Mouse (Mus musculus): Measurements from ENCODE around the gene Hspa8.
"Not testable (repeated sequence)": the region's sequence is repeated elsewhere in the genome, so short reads cannot be mapped to it uniquely, and the experiment has no call there.

Gene Hspa8

DNA sequence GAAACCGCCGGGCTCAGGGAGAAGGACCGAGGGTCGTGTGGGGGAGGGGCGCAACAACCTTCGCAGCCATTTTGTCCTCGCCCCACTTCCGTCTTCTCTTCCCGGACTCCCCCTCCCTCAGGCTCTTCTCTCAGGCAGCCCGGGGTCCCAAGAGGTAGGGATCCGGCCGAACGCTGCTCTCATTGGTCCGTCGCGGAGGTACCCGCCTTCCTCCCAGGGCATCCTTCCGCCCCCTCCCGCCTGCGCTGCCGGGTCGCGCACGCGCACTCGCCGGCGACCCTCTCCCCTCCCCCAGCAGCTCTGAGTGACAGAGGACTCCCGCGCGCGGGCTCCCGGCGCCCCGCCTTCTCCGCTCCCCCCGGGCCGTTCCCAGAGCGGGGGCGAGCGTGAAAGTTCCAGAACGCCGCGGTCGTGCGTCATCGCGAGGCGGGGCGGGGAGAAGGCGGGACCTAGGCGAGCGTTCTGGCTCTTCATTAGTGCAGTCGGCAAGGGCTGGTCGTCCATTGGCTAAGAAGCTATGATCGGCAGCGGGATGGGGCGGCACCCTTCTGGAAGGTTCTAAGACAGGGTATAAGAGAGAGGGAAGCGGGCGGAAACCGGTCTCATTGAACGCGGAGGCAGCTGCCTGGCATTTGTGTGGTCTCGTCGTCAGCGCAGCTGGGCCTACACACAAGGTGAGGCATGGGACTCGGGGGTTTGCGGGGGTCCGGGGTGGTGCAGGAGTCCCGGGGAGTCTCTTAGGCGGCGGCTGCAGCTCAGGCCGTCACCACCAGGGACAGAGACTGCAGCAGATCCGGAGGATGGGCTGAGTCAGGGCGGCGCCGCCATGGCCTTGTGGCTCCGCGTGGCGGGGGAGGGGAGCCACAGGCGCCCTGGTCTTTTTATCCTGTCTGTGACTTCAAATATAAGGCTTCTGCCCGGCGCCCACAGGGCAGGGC lies at the start of gene Hspa8:
Gene Hspa8, plus strand, starts transcription at position 310 of the 938 bp plus-strand sequence.
- DNase-seq (ENCODE audit: low read depth, low spot score), result peak; percentile 99

DNA sequence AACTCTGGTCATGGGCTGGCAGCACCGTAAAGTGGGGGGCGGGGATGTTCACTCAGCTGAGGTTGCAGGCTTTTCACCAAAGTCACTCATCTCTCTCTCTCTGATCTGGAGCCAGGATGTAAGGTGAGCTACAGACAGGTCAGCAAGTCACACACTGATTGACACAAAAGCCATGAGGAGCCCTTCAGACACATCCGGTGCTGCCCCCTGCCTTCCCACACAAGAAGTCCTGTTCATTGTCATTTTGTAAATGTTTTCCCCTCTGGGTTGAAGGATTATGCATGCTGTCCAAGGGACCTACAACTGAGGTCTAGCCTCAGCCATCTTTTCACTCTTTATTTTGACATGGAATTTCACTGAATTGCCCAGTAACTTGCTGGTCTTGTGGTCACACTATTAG lies 49.0 kb upstream of the Hspa8 start:
- no peak for DNase-seq (ENCODE audit: low read depth, low spot score)

DNA sequence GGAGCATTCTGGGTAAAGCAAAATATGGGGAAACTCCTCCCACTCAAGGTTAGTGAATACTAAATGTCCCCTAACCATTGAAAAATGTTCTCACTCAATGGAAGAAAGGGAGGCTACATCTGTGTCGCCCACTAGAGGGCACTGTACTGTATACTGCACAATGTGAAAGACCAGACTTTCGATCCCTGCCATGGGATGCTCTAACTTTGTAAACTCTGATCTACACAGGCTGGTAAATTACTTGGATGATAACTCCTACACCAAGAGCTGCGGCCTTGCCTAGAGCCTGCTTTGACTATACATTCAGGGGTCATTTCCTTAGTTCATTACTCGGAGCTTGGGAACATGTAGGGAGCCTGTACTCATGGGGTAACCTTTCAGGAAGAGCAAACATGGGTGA lies 44.4 kb upstream of the Hspa8 start:
- DNase-seq (ENCODE audit: low read depth, low spot score), result no peak

DNA sequence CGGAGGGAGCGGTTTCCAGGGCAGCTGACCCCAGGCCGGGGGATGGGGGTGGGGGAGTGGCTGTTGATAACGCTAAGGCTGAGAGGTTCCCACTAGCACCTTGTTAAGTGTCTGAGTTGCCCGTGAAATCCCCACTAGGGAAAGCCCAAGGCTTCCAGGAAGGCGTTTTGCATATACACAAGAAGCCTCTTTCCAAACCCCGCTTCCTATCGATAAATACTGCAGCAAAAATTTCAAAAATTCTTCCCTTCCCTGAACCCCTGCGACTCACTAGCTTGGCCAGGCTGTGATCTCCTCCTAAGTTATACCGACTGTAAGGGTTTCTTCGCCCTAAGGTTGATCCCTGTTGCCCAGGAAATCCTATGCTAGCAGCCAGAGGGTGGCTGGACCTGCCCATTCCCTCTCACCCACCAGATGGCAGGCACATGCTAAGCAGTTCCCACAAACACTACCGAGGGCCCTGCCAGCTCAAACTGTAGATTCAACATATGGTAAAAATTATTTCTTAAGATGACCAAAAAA lies 43.6 kb upstream of the Hspa8 start:
- DNase-seq (ENCODE audit: low read depth, low spot score), result peak; percentile 41

GRCm38 (mm10) chr9:40757685-40758270 lies 43.0 kb upstream of the Hspa8 start:
- peak; percentile 57 for DNase-seq (ENCODE audit: low read depth, low spot score)

DNA sequence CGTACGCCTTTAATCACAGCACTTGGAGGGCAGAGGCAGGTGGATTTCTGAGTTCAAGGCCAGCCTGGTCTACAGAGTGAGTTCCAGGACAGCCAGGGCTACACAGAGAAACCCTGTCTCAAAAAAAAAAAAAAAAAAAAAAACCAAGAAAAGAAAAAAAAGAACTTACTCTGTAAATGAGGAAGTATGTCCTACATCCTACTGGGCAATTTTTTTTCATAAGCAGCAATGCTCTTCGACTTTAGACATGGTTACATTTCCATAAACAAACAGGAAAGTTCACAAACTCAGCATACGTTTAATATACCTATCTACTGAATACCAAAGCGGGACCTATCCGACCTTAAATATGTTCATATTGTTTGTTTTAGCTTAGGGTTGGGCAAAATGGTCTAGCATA lies 38.4 kb upstream of the Hspa8 start:
- DNase-seq (ENCODE audit: low read depth, low spot score), result no peak

- DNase-seq (ENCODE audit: low read depth, low spot score), result no peak
Observed at GRCm38 (mm10) chr9:40764887-40765580, 35.8 kb upstream of the Hspa8 start.

DNA sequence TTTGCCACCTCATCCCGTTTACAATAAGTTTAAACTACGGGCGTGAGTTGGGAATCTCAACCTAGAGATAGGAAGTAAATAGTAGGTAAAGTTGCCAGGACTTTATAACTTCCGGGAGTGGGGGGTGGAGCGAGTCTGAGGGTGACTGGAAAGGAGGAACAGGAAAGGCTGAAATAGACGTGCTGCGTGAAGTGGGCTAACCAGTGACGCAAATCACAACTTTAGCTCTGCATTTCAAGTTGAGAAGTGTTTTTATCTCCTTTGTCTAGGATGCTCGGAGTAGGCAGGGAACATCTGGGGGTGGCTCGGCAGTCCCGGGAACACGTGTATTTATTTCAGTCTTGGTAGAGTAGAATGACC lies 35.2 kb upstream of the Hspa8 start:
- no peak for DNase-seq (ENCODE audit: low read depth, low spot score)

DNA sequence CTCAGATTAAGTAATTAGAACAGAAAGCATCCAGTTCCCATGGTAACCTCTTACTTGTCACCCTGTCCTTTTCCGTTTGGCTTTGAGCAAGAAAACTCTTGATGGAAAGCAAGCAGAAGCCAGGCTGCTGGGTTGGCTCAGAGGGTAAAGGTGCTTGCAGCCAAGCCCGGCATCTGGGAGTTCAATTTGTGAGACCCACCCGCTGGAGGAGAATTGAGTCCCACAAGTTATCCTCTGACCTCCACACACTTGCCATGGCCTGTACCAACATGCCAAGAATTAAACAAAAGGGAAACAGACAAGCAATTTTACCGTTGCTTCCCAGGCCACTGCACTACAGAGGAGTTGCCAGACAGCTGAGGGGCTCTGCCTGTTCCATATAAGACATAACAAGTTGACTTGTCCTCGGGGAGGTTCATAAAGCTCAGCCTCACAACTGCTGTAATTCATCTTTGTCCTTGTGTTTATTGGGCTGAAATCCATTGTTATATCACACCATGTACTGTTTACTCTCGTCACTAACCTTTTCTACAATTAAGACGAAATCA lies 34.7 kb upstream of the Hspa8 start:
- no peak for DNase-seq (ENCODE audit: low read depth, low spot score)

GRCm38 (mm10) chr9:40767946-40768345 lies 32.8 kb upstream of the Hspa8 start:
- DNase-seq (ENCODE audit: low read depth, low spot score), result no peak

- no peak for DNase-seq (ENCODE audit: low read depth, low spot score)
Observed at GRCm38 (mm10) chr9:40772246-40772645, 28.5 kb upstream of the Hspa8 start.

DNA sequence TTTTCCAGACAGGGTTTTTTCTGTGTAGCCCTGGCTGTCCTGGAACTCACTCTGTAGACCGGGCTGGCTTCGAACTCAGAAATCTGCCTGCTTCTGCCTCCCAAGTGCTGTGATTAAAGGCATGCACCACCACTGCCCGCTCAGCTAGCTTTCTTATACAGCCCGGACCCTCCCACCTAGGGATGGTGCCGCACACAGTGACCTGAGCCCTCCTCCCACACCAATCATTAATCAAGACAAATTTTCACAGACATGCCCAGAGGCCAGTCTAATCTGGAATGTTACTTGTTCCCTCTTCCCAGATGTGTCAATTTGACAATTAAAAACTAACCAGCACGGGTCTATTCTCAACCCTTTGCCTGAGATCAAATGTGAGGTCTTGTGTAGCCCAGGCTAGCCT lies 27.6 kb upstream of the Hspa8 start:
- DNase-seq (ENCODE audit: low read depth, low spot score), result not testable (repeated sequence)

DNA sequence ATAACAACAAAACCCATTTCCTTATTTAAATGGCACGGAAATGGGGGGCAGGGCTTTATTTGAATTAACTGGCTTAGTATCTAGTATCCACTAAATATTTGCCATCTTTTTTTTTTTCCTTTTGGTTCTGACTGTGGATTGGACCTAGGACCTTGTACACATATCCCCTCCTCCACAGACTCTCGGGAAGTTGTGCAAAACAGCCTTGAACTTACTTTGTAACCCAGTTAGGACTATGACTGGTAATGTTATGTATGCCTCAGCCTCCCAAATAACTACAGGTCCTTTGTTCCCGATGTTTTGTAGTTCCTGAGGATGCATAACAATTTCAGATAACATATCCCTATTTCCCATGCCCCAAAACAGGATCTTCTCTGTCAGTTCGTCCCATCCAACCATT lies 26.9 kb upstream of the Hspa8 start:
- no peak for DNase-seq (ENCODE audit: low read depth, low spot score)

GRCm38 (mm10) chr9:40776044-40776443 lies 24.7 kb upstream of the Hspa8 start:
- DNase-seq (ENCODE audit: low read depth, low spot score), result no peak

- DNase-seq (ENCODE audit: low read depth, low spot score), result no peak
Observed at GRCm38 (mm10) chr9:40776459-40777248, 24.1 kb upstream of the Hspa8 start.

DNA sequence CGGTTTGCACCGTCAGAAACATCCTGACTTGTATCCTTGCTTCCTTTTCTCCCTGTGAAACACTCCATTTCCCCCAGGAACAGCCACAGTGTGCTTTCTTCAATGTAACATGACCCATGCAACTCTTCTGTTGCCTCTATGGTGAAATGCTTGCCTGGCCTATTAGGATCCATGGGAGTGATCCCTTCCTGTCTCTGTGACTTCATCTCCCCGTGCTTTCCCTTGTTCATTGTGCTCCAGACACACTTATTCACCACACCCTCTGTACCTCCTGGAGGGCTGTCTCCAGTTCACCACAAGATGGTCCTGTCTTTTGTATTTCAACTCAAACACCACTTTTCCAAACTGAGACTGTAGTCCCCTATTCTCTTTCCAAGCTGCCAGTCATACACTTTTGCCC lies 20.7 kb upstream of the Hspa8 start:
- DNase-seq (ENCODE audit: low read depth, low spot score), result no peak

GRCm38 (mm10) chr9:40780892-40781725 lies 19.7 kb upstream of the Hspa8 start:
- no peak for DNase-seq (ENCODE audit: low read depth, low spot score)

DNA sequence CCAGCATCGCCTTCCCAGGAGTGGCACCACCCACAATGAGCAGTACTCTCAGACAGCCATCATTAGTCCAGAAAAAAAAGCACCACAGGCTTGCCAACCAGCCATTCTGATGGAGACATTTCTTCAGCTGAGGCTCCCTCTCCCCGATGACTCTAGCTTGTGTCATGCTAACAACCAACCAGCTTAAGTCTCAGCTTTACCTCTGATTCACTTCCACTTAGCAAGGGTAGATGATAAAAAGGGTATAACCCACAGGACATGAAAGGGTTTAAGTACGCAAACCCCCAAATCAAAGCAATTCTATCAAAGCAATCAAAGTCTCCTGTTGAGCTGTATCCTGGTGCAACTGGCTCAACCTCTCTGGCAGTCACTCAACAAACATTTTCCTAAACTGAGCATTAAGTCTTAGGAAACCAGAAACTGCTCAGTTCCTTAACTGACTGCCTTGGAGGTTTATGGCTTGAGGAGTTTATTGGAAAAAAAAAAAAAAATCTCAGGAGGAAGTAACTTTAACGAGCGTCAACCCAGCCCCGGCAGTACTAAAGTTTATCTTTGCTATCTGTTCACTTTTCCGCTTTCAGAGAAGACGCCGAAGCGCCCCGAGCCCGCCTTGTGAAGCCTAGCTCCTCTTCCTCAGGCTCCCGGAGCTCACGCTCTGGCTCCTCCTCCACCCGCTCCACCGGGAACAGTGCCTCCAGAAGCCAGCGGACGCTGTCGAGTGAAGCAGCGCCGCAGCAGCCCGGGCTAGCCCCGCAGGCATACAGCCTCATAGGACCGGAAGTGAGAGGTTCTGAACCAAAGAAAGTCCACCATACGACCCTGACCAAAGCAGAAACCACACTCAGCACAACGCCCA lies 18.8 kb upstream of the Hspa8 start:
- DNase-seq (ENCODE audit: low read depth, low spot score), result no peak

GRCm38 (mm10) chr9:40783641-40784373 lies 17.0 kb upstream of the Hspa8 start:
- DNase-seq (ENCODE audit: low read depth, low spot score), result no peak
